Mouse (Mus musculus): ENCODE measurements around the gene Gne.
A peak's percentile ranks its signal among the peaks of the same experiment; 100 is the strongest.

Gne gene

DNA sequence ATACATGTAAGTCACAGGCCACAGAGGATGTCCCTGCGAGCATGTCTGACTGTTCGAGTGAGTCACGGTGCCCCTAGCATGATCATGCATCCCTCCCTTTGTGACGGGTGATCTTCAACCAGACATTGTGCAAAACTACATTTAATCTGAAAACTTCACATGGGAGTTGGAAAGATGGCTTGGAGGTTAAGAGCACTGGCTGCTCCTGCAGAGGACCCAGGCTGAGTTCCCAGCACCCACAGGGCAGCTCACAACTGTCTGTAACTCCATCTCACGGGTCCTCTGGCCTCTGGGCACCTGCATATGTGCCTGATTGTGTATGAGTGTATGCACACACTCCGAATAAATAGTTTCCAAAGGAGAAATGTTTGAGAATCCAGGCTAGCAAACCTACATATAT lies 59.7 kb downstream of the Gne start:
- no peak for DNase-seq (ENCODE audit: low read depth, low spot score)

DNA sequence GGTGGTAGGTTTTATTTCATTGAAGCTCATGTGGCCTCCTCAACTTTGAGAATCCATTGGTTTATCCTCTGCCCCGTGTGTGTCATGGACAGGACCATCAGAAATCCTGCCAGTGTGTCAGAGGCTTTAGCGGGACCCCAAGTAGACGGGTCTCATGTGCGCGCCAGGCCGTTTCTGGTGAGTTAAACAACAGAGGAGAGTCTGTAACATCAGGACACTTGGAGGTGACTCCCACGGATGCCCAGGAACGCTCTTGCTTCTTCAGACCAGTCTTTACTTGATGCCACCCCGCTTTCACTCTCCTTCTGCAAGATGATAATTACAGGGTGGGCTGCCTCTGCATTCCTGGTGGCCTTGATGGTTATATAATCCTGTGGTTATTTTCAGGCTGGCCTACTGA lies 60.3 kb downstream of the Gne start:
- no peak for DNase-seq (ENCODE audit: low read depth, low spot score)

DNA sequence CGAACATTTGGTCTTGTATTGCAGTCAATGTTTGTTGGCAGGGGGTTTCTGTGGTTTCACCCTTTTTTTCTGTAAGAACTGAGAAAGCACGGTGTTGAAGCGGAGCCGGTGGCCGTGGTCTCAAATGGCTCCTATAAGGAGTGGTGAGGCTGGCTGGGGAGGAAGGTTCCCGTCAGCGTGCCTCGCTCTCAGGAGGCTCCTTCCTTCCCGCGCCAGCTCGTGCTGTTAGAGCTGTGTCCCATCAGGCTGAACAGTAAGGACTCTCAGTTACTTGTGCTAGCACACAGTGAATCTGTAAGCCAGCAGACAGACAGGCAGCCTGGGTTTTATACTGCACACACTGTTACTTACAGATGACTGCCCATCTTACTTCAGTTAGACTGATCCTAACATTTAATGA lies 61.2 kb downstream of the Gne start:
- no peak for DNase-seq (ENCODE audit: low read depth, low spot score)

- no peak for DNase-seq (ENCODE audit: low read depth, low spot score)
Measured at GRCm38 (mm10) chr4:44022323-44022722, 61.7 kb downstream of the Gne start.

GRCm38 (mm10) chr4:44016791-44017190 lies 67.2 kb downstream of the Gne start:
- DNase-seq (ENCODE audit: low read depth, low spot score), result no peak

GRCm38 (mm10) chr4:44016071-44016470 lies 67.9 kb downstream of the Gne start:
- no peak for DNase-seq (ENCODE audit: low read depth, low spot score)

GRCm38 (mm10) chr4:44013391-44014070 lies 70.4 kb downstream of the Gne start:
- DNase-seq (ENCODE audit: low read depth, low spot score), result peak; percentile 27

- DNase-seq (ENCODE audit: low read depth, low spot score), result peak; percentile 91
Measured at GRCm38 (mm10) chr4:44012376-44013367, 71.3 kb downstream of the Gne start.

GRCm38 (mm10) chr4:44011799-44012198 lies 72.2 kb downstream of the Gne start:
- DNase-seq (ENCODE audit: low read depth, low spot score), result no peak

- no peak for DNase-seq (ENCODE audit: low read depth, low spot score)
Measured at GRCm38 (mm10) chr4:44010893-44011292, 73.1 kb downstream of the Gne start.

DNA sequence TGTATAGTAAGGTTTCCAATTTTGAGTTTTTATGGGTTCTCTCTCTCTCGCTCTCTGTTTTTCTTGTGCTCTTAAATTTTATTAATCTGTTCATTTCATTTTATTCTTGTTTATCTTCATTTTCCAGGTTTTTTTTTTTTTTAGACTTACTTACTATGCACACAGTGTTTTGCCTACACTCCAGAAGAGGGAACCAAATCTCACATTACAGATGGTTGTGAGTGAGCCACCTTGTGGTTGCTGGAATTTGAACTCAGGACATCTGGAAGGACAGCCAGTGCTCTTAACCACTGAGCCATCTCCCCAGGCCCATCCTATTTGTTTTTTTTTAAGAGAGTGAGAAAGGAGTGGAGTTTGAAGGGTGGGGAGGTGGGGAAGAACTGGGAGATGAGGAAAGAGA lies 73.8 kb downstream of the Gne start:
- no peak for DNase-seq (ENCODE audit: low read depth, low spot score)

GRCm38 (mm10) chr4:44004623-44005409 lies 79.2 kb downstream of the Gne start:
- no peak for DNase-seq (ENCODE audit: low read depth, low spot score)

GRCm38 (mm10) chr4:44004126-44004525 lies 79.9 kb downstream of the Gne start, which contains the start of gene Clta:
Clta (plus strand) TSS chr4:44004452.
- peak; percentile 61 for DNase-seq (ENCODE audit: low read depth, low spot score)

DNA sequence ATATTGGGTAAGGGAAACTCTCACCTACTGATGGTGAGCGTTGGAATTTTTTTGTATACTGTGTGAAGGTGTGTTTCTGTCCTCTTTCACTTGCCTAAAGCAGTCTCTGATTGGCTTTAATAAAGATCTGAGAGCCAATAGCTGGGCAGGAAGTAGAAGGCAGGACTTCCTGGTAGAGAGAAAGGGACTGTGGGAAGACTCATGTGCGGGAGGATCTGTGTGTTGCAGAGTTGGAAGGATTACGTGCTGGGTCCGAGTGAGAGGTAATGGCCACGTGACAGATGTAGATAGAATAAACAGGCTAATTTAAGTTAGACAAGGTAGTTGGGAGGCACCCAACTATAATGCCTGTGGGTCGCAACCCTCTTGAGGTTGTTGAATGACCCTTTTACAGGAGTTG lies 80.4 kb downstream of the Gne start:
- peak; percentile 41 for DNase-seq (ENCODE audit: low read depth, low spot score)

GRCm38 (mm10) chr4:43994342-43994741 lies 89.6 kb downstream of the Gne start:
- DNase-seq (ENCODE audit: low read depth, low spot score), result no peak

DNA sequence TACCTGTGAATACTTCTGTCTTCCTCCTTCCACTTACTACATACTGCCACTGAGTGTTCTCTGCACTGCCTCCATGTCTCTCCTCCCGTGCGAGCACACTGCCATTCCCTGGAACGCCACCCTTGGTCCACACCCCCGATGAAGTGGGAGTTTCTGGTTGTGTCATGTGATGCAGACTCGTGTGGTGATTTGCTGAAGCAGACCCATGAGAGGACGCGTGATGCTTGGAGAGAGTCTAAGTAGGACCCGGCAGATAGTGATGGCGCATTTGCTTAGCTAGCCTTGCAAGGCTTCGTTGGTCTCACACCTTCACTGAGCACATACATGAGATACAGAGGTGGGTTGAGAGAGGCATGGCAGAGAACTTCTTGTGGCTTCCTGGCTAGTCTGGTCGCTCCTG lies 90.9 kb downstream of the Gne start:
- no peak for DNase-seq (ENCODE audit: low read depth, low spot score)

- DNase-seq (ENCODE audit: low read depth, low spot score), result no peak
Measured at GRCm38 (mm10) chr4:43988976-43989375, 95.0 kb downstream of the Gne start.

GRCm38 (mm10) chr4:43984326-43984725 lies 99.7 kb downstream of the Gne start:
- DNase-seq (ENCODE audit: low read depth, low spot score), result no peak
